Mouse (Mus musculus) kidney, adult 2 months (tissue): ENCODE data around the gene Rin3.

ENCODE experiments used
- CTCF ChIP-seq: fragments of 200-500 bp; conservative IDR thresholded peaks from 2 replicates; pipeline ENCODE4 v1.5.1; 2011; ENCODE audit warnings: low read depth, mild to moderate bottlenecking, control low read depth, low read length, moderate library complexity, mixed read lengths; ENCODE audit not compliant: insufficient read depth, insufficient read length
- POLR2A ChIP-seq: fragments of 200-500 bp; IDR thresholded peaks from one replicate; pipeline ENCODE4 v1.6.1; 2011; ENCODE audit warnings: low read depth, low read length, control low read depth

DNA sequence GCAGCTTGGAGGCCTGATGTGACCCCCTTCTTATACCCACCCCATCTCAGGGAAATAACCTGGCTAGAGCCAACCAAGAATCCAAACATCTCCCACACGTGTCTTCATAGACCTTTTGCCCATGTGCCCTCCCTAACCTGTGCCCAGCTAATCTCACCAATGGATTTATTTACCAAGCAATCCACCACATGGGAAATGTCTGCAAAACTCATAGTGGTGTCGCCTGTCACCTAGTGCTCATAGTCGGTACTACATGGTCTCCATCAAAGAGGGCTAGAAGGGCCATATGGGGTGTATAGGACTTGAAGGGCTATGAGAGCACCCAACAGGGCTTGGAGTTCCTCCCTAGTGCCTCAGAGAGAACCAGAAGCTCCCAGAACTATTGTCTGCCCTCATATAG is 102.0 kb downstream of the Rin3 start:
- TF ChIP-seq POLR2A (no peak), CTCF (peak; percentile 58)
